Mouse (Mus musculus) C2C12 (cell line): ENCODE results near the gene Plac9a.

Experiments
- CTCF ChIP-seq: IDR thresholded peaks from one replicate; pipeline ENCODE4 v1.5.1; 2011; ENCODE audit not compliant: control insufficient read depth, insufficient read depth, insufficient read length
- USF1 ChIP-seq: IDR thresholded peaks from one replicate; pipeline ENCODE4 v1.6.1; 2011; ENCODE audit warnings: low read depth, mild to moderate bottlenecking, control low read depth, moderate library complexity

GRCm38 (mm10) chr14:25857940-25858339 lies 45.0 kb downstream of the Plac9a start:
- TF ChIP-seq CTCF: no peak
- TF ChIP-seq USF1: no peak
